Mouse (Mus musculus) midbrain, postnatal 0 days (tissue): Measurements from ENCODE around the gene Golm1. TPM values are rescaled to one million over a fixed set of nuclear protein-coding genes. Genes with fewer than 3 reads are reported as not detected.
"Not testable (repeated sequence)": the region's sequence is repeated elsewhere in the genome, so short reads cannot be mapped to it uniquely, and the experiment has no call there.

ENCODE experiments used
- ATAC-seq: fragments of 200-750 bp; cut with Nextera tagmentation; 2 replicates; pipeline ENCODE4 v1.8.0; 2017; ENCODE audit warnings: moderate number of reproducible peaks, mild to moderate bottlenecking, moderate TSS enrichment, moderate library complexity; ENCODE audit not compliant: low FRiP score
- DNase-seq: peaks from one replicate; pipeline ENCODE4 v3.0.0-alpha.2; 2015; ENCODE audit warnings: low spot score
- H3K27ac ChIP-seq: fragments of 300-500 bp; sonication (generic); 2 replicates; pipeline ENCODE4 v1.5.1; 2014; ENCODE audit warnings: low read depth, mild to moderate bottlenecking, low read length, mixed read lengths
- H3K27me3 ChIP-seq: fragments of 300-500 bp; sonication (generic); 2 replicates; pipeline ENCODE4 v1.6.1; 2014; ENCODE audit warnings: low read length, control low read depth, mixed read lengths; ENCODE audit not compliant: insufficient read depth
- H3K36me3 ChIP-seq: fragments of 300-500 bp; sonication (generic); 2 replicates; pipeline ENCODE4 v1.6.1; 2014; ENCODE audit warnings: low read length, control low read depth, mixed read lengths; ENCODE audit not compliant: insufficient read depth
- H3K4me1 ChIP-seq: fragments of 300-500 bp; sonication (generic); 2 replicates; pipeline ENCODE4 v1.6.1; 2014; ENCODE audit warnings: mild to moderate bottlenecking, control low read depth, antibody characterized with exemption, low read length, mixed read lengths; ENCODE audit not compliant: insufficient read depth
- H3K4me2 ChIP-seq: fragments of 300-500 bp; sonication (generic); 2 replicates; pipeline ENCODE4 v1.6.1; 2014; ENCODE audit warnings: low read depth, mild to moderate bottlenecking, low read length, mixed read lengths; ENCODE audit not compliant: poor library complexity, severe bottlenecking
- H3K4me3 ChIP-seq: fragments of 300-500 bp; sonication (generic); 2 replicates; pipeline ENCODE4 v1.5.1; 2014; ENCODE audit warnings: low read depth, mild to moderate bottlenecking, low read length, moderate library complexity
- H3K9ac ChIP-seq: fragments of 300-500 bp; sonication (generic); replicated peaks from 2 replicates; pipeline ENCODE4 v1.6.1; 2014; ENCODE audit warnings: mild to moderate bottlenecking, low read length, moderate library complexity, mixed read lengths; ENCODE audit not compliant: poor library complexity, severe bottlenecking
- H3K9me3 ChIP-seq: fragments of 300-500 bp; sonication (generic); 2 replicates; pipeline ENCODE4 v1.6.1; 2016; ENCODE audit warnings: low read length, control low read depth
- CTCF ChIP-seq: IDR thresholded peaks from 2 replicates; pipeline ENCODE4 v1.5.1; 2016; ENCODE audit warnings: antibody characterized with exemption, mild to moderate bottlenecking
- WGBS: fragments of 180-500 bp; shearing (Covaris S2); extraction: QIAGEN DNeasy Blood & Tissue Kit; methylation state at CpG from one replicate; pipeline ENCODE4 v1.1.7; 2014; 5-methylcytosine and 5-hydroxymethylcytosine counted together
- polyA plus RNA-seq: library from polyadenylated mRNA; unstranded; fragments of >200 nt; fragmentation: Nextera tagmentation; extraction: Ambion mirVana; gene quantifications from 2 replicates; pipeline ENCODE4 v1.2.1, GENCODE M21; 2015
- total RNA-seq: library from RNA; depleted of rRNA; stranded (reverse); fragments of >200 nt; gene quantifications from 2 replicates; pipeline ENCODE4 v1.2.3, GENCODE M21; 2014

The Golm1 gene
- total and polyA plus RNA-seq, 2 experiments from 2014 or later: 13.0 to 15.3 TPM

DNA sequence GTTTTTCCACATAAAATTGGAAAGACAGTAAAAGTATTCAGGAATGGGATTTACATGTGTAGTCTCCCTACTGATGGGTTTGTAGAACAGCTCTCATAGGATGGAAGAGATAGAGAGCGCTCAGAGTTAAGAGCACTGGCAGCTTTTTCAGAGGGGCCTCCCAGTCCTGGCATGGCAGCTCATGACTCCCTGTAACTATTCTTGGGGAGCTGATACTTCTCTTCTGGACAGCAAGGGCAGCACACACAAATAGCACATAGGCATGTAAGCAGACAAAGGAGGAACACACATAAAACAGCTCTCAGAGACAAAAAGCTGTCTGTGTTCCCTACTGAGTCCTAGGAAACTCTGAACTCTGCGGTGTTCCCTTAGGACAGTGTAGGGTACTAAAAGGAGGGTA is 65.2 kb downstream of the Golm1 start:
- no peak overlapping the region for H3K27ac ChIP-seq

DNA sequence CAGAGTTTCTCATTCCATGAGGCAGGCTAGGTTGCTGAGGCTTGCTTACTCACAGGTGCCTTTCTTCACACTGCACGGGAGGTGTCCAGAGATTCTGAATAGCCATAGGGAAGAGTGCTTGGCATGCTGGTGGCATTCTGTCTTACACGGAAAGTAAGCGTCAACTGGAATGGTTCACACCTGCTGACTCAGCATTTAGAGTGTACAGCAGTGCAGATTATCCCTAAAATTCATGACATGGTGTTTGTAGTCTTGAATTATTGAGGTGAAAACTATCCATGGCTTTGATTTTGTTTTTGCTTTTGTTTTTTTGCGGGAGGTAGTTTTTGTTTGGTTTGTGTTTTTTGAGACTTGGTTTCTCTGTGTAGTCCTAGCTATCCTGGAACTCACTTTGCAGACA is 65.7 kb downstream of the Golm1 start:
- Histone ChIP-seq H3K9ac (no peak overlapping the region), H3K4me3 (no peak overlapping the region), H3K4me2 (no peak overlapping the region), H3K9me3 (no peaks in the 10 kb centered on the region), H3K27me3 (no peaks in the 10 kb centered on the region), H3K4me1 (no peaks in the 10 kb centered on the region), H3K36me3 (peaks cover 60% of the 10 kb centered on the region), H3K27ac (no peak overlapping the region)
- no peak for DNase-seq
- 87% methylated on average over 4 of the region's 4 CpGs for WGBS
- TF ChIP-seq CTCF: no peak
- no peak for ATAC-seq

More for the DNA sequence above, 65.2 kb downstream of the Golm1 start:
- Histone ChIP-seq H3K4me3 (no peak overlapping the region), H3K27me3 (no peaks in the 10 kb centered on the region), H3K9ac (no peak overlapping the region), H3K9me3 (no peaks in the 10 kb centered on the region), H3K4me2 (no peak overlapping the region), H3K36me3 (peaks cover 55% of the 10 kb centered on the region), H3K4me1 (no peaks in the 10 kb centered on the region)
- WGBS: 98% methylated on average over 2 of the region's 2 CpGs
- DNase-seq: no peak
- ATAC-seq: no peak
- no peak for TF ChIP-seq CTCF

DNA sequence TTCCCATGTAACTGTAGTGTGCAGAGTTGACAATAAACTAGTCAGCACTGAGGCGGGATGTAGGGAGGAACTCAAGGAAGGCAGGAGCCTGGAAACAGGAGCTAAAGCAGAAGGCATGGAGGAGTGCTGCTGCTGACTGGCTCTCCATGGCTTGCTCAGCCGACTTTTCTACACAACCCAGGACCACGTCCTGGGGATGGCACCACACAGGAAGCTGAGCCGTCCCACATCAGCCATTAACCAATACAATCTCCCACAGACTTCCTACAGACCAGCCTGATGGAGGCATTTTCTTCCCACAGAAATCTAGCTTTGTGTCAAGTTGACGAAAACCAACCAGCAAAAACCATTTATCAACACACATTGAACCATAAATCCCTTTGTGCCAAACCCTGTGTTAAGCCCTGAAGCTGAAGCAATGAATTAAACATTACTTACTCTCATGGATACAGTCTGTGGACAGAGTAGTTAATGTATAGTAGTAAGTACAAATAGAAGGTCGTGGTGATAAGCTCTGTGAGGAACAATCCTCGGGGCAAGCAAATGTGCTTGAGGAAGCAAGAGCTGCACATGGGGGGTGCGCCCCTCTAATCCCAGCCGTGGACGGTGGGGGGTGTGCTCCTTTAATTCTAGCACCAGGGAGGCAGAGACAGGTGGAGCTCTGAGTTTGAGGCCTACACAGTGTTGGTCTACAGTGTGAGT is 70.2 kb downstream of the Golm1 start:
- ATAC-seq (no peak), DNase-seq (no peak)
- Histone ChIP-seq H3K4me1 (no peaks in the 10 kb centered on the region), H3K9me3 (no peaks in the 10 kb centered on the region), H3K27me3 (no peaks in the 10 kb centered on the region), H3K4me2 (no peak overlapping the region), H3K36me3 (peaks cover 64% of the 10 kb centered on the region), H3K4me3 (no peak overlapping the region), H3K9ac (no peak overlapping the region), H3K27ac (no peak overlapping the region)
- 85% methylated on average over 10 of the region's 10 CpGs for WGBS
- no peak for TF ChIP-seq CTCF

DNA sequence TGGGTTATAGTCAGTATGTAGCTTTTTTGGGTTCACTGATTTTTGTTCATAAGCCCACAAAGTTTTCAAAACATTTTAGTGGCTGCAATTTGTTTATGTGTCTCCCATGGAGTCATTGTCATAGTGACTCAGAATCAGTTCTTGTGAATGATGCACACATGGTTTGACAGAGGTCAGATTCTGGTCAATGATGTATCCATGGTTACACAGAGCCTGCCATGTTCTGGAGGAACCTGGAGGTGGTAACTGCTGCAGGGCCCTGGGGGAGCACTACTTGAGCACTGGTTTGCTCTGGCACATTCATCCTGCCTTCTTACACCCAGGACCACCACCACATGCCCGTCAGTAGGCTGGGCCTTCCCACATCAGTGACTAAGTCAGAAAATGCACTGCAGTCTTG is 71.1 kb downstream of the Golm1 start:
- Histone ChIP-seq H3K4me2 (no peak overlapping the region), H3K27me3 (no peaks in the 10 kb centered on the region), H3K9ac (no peak overlapping the region), H3K36me3 (peaks cover 67% of the 10 kb centered on the region), H3K27ac (no peak overlapping the region), H3K4me3 (no peak overlapping the region), H3K9me3 (no peaks in the 10 kb centered on the region), H3K4me1 (no peaks in the 10 kb centered on the region)
- ATAC-seq (no peak), DNase-seq (no peak)
- no peak for TF ChIP-seq CTCF
- 86% methylated on average over 1 of the region's 1 CpGs for WGBS

DNA sequence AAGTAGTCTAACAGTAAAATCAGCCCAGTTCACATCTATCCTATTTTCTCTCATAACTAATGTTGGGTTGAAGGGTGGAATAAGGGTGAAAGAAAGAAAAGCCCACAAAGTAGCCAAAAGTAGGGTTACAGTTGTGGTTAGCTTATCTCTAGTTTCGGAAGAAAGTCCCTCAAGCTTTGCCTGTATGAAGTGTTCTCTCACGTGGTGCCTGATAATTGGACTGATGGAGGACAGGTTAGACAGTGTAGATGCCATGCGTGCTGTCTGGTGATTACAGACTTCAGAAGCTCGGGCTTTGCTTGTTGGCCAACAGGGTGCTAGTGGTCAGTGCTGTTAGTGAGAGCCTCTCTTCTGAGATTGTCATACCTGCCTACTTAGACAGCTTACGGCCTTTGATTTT is 72.5 kb downstream of the Golm1 start:
- H3K4me2 ChIP-seq: no peak overlapping the region
- no peaks in the 10 kb centered on the region for H3K27me3 ChIP-seq
- no peak for TF ChIP-seq CTCF
- H3K4me1 ChIP-seq: no peaks in the 10 kb centered on the region
- no peaks in the 10 kb centered on the region for H3K9me3 ChIP-seq
- WGBS: 98% methylated on average over 5 of the region's 5 CpGs
- no peak overlapping the region for H3K9ac ChIP-seq
- ATAC-seq (no peak), DNase-seq (no peak)
- H3K4me3 ChIP-seq: no peak overlapping the region
- no peak overlapping the region for H3K27ac ChIP-seq
- H3K36me3 ChIP-seq: peaks cover 58% of the 10 kb centered on the region

DNA sequence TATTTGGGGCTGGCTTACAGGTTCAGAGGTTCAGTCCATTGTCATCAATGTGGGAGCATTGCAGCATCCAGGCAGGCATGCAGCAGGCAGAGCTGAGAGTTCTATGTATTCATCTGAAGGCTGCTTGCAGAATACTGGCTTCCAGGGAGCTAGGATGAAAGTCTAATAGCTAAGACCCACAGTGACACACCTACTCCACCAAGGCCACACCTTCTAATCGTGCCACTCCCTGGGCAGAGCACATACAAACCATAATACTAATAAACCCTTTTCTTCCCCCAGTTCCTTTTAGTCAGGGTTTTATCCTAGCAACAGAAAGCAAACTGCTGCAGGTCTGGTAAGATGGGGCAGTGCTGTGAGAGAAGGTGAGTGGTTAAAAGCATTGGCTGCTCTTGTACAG is 83.0 kb downstream of the Golm1 start:
- no peaks in the 10 kb centered on the region; the same call in 1 of the 2 replicates for H3K4me1 ChIP-seq
- no peak for TF ChIP-seq CTCF
- H3K27me3 ChIP-seq: no peaks in the 10 kb centered on the region
- ATAC-seq: no peak
- H3K4me3 ChIP-seq: no peak overlapping the region
- H3K4me2 ChIP-seq: no peak overlapping the region
- peaks cover 22% of the 10 kb centered on the region for H3K36me3 ChIP-seq
- no peaks in the 10 kb centered on the region for H3K9me3 ChIP-seq
- WGBS: 90% methylated on average over 1 of the region's 1 CpGs
- no peak overlapping the region for H3K27ac ChIP-seq
- no peak for DNase-seq
- H3K9ac ChIP-seq: no peak overlapping the region

DNA sequence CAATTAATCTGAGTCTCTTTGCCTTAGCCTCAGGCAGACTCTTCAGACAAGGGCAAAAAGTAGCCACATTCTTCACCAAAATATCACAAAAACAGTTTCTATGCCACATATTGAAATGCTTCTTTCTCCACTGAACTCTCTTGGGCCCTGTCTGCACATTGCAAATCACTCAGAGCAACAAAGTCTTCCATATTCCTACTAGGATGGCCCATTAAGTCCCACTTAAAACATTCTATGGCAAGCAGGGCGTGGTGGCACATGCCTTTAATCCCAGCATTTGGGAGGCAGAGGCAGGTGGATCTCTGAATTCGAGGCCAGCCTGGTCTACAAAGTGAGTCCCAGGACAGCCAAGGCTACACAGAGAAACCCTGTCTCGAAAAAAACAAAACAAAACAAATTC is 83.6 kb downstream of the Golm1 start:
- peaks cover 22% of the 10 kb centered on the region for H3K36me3 ChIP-seq
- ATAC-seq: not testable (repeated sequence)

More for the DNA sequence above, 83.6 kb downstream of the Golm1 start:
- not testable (repeated sequence) for H3K4me3 ChIP-seq, DNase-seq, H3K9ac ChIP-seq, H3K27me3 ChIP-seq, H3K4me2 ChIP-seq, H3K4me1 ChIP-seq, H3K27ac ChIP-seq, H3K9me3 ChIP-seq
- 99% methylated on average over 3 of the region's 3 CpGs for WGBS
